ENCODE assay signal across 15 mouse cellular contexts in the genomic region with DNA sequence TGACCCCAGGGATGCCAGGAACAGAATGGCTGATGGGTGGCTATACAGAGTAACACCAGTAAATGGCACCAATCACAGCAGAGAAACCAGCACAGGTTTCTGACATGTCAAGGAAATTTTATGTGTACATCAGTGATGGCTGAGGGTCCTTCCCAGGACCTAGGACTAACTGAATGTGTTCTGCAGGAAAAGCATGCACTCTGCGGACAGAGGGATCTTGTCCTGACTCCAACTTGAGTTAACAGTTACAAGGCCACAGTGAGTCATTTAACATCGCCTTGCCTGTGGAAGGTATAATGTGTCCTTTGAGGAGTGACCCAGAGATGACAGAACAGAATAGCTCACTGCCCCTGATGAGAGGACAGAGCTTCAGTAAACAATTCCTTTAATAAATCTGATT. TPM values are rescaled to one million over a fixed set of nuclear protein-coding genes. Genes with fewer than 3 reads are reported as not detected.
A peak's percentile ranks its signal among the peaks of the same experiment; 100 is the strongest.
DNase-seq lines count a peak whose midpoint lies in the region; ATAC-seq and TF ChIP-seq lines count a peak whose summit lies in the region.
"Had no signal": no experiment of that assay in that cellular context is flagged by ENCODE, and none has a peak within 500 bp of the region (broad histone marks: within the 10 kb centered on the region; RNA-seq: fewer than 3 reads in every experiment).

No protein-coding gene starts in this region.

- WGBS in heart, embryonic 14.5 days, result 71% methylated on average over 2 of the region's 2 CpGs
- 53% methylated on average over 2 of the region's 2 CpGs for WGBS in lung, postnatal 0 days
- 74% methylated on average over 2 of the region's 2 CpGs for WGBS in hindbrain, embryonic 14.5 days
- WGBS in neural tube, embryonic 15.5 days, result 65% methylated on average over 2 of the region's 2 CpGs
- WGBS in kidney, embryonic 15.5 days, result 64% methylated on average over 2 of the region's 2 CpGs

- H3K4me1 ChIP-seq in heart, embryonic 14.5 days (ENCODE audit: control insufficient read depth in 2 of 2, insufficient read depth in 2 of 2, low read length in 2 of 2), result peaks cover 0 to 11% of the 10 kb centered on the region in 2 experiments; a peak in 2 of 4 replicates
- H3K4me1 ChIP-seq in lung, postnatal 0 days (ENCODE audit: insufficient read depth, low read depth, low read length), result peaks cover 5% of the 10 kb centered on the region; the same call in 1 of the 2 replicates
- peaks cover 6% of the 10 kb centered on the region; the same call in 1 of the 2 replicates for H3K4me1 ChIP-seq in hindbrain, embryonic 14.5 days (replicated peaks; ENCODE audit: control insufficient read depth, insufficient read depth, low read length)
- H3K4me1 ChIP-seq in neural tube, embryonic 15.5 days, result peaks cover 33% of the 10 kb centered on the region
- peaks cover 18% of the 10 kb centered on the region for H3K4me1 ChIP-seq in kidney, embryonic 15.5 days

- H3K4me2 ChIP-seq in heart, embryonic 14.5 days (ENCODE audit: low read length), result peak overlapping the region; percentile 71; the same call in 1 of the 2 replicates
- H3K4me2 ChIP-seq in lung, postnatal 0 days (replicated peaks; ENCODE audit: low read depth, low read length), result peak overlapping the region; percentile 27; the same call in 1 of the 2 replicates
- H3K4me2 ChIP-seq in hindbrain, embryonic 14.5 days (replicated peaks), result 0 out of 2 replicates have a peak overlapping the region, but pooled peaks have one; percentile 11
- H3K4me2 ChIP-seq in neural tube, embryonic 15.5 days, result peak overlapping the region; percentile 62
- no peak overlapping the region; the same call in 1 of the 2 replicates for H3K4me2 ChIP-seq in kidney, embryonic 15.5 days

- H3K9me3 ChIP-seq in heart, embryonic 14.5 days (ENCODE audit: control insufficient read depth, low read length), result 0 out of 2 replicates have a peak, but pooled peaks cover 4% of the 10 kb centered on the region
- no peaks in the 10 kb centered on the region for H3K9me3 ChIP-seq in lung, postnatal 0 days (ENCODE audit: low read length)
- H3K9me3 ChIP-seq in hindbrain, embryonic 14.5 days (ENCODE audit: control insufficient read depth, low read length), result no peaks in the 10 kb centered on the region
- H3K9me3 ChIP-seq in neural tube, embryonic 15.5 days (replicated peaks), result no peaks in the 10 kb centered on the region
- H3K9me3 ChIP-seq in kidney, embryonic 15.5 days (replicated peaks), result no peaks in the 10 kb centered on the region
- H3K9me3 ChIP-seq: embryonic facial prominence, embryonic 15.5 days had no signal

- no peak for ATAC-seq in heart, embryonic 14.5 days (ENCODE audit: insufficient number of reproducible peaks, insufficient read depth, low FRiP score, low read depth)
- no peak for ATAC-seq in lung, postnatal 0 days
- ATAC-seq in hindbrain, embryonic 14.5 days (ENCODE audit: low FRiP score), result no peak
- no peak for ATAC-seq in neural tube, embryonic 15.5 days (ENCODE audit: low FRiP score)
- ATAC-seq in kidney, embryonic 15.5 days (replicated peaks; ENCODE audit: low FRiP score), result no peak

- TF ChIP-seq EP300 in lung, postnatal 0 days (IDR thresholded peaks at IDR 0.05), result no peak

- intact Hi-C loops in heart, postnatal 14 days (cut with DNase I), result loop anchor here (10.0 kb wide), 1 partner anchor 50 kb away; no protein-coding TSS in a partner anchor

- no peaks in the 10 kb centered on the region for H3K27me3 ChIP-seq in heart, embryonic 14.5 days (ENCODE audit: control insufficient read depth, insufficient read depth, low read length)
- H3K27me3 ChIP-seq in lung, postnatal 0 days (replicated peaks; ENCODE audit: insufficient read depth, low read length), result no peaks in the 10 kb centered on the region
- H3K27me3 ChIP-seq in hindbrain, embryonic 14.5 days (ENCODE audit: control insufficient read depth, insufficient read depth, low read length), result no peaks in the 10 kb centered on the region
- H3K27me3 ChIP-seq in neural tube, embryonic 15.5 days (replicated peaks), result no peaks in the 10 kb centered on the region
- no peaks in the 10 kb centered on the region for H3K27me3 ChIP-seq in kidney, embryonic 15.5 days
- H3K27me3 ChIP-seq: embryonic facial prominence, embryonic 15.5 days had no signal

- TF ChIP-seq CTCF in lung, postnatal 0 days (IDR thresholded peaks at IDR 0.05), result no peak

- no peak overlapping the region for H3K27ac ChIP-seq in heart, embryonic 14.5 days (replicated peaks in 1 of 2; ENCODE audit: control insufficient read depth in 1 of 2, insufficient read depth in 1 of 2, low read depth in 2 of 2, low read length in 2 of 2)
- no peak overlapping the region for H3K27ac ChIP-seq in lung, postnatal 0 days (ENCODE audit: low read length)
- no peak overlapping the region for H3K27ac ChIP-seq in hindbrain, embryonic 14.5 days
- H3K27ac ChIP-seq in neural tube, embryonic 15.5 days (replicated peaks), result no peak overlapping the region
- H3K27ac ChIP-seq in kidney, embryonic 15.5 days, result no peak overlapping the region
- H3K27ac ChIP-seq: embryonic facial prominence, embryonic 15.5 days; macrophage had no signal

- no peaks in the 10 kb centered on the region for H3K36me3 ChIP-seq in heart, embryonic 14.5 days (ENCODE audit: control insufficient read depth, insufficient read depth, low read length)
- no peaks in the 10 kb centered on the region for H3K36me3 ChIP-seq in lung, postnatal 0 days (ENCODE audit: insufficient read depth, low read length)
- no peaks in the 10 kb centered on the region for H3K36me3 ChIP-seq in hindbrain, embryonic 14.5 days (replicated peaks; ENCODE audit: control insufficient read depth, insufficient read depth)
- no peaks in the 10 kb centered on the region for H3K36me3 ChIP-seq in neural tube, embryonic 15.5 days
- no peaks in the 10 kb centered on the region for H3K36me3 ChIP-seq in kidney, embryonic 15.5 days
- H3K36me3 ChIP-seq: embryonic facial prominence, embryonic 15.5 days had no signal

- no peak overlapping the region for H3K9ac ChIP-seq in heart, embryonic 14.5 days (ENCODE audit: low read length)
- H3K9ac ChIP-seq in lung, postnatal 0 days (replicated peaks; ENCODE audit: low read depth), result no peak overlapping the region
- 0 out of 2 replicates have a peak overlapping the region, but pooled peaks have one; percentile 21 for H3K9ac ChIP-seq in hindbrain, embryonic 14.5 days
- H3K9ac ChIP-seq in neural tube, embryonic 15.5 days (replicated peaks), result no peak overlapping the region
- H3K9ac ChIP-seq in kidney, embryonic 15.5 days, result no peak overlapping the region
- H3K9ac ChIP-seq: embryonic facial prominence, embryonic 15.5 days had no signal

- H3K4me3 ChIP-seq in heart, embryonic 14.5 days (ENCODE audit: control insufficient read depth in 1 of 2, insufficient read depth in 1 of 2, low read depth in 1 of 2, low read length in 2 of 2), result peak overlapping the region in 1 of 2 experiments; percentile 78; a peak in 1 of 4 replicates
- H3K4me3 ChIP-seq in lung, postnatal 0 days (ENCODE audit: low read depth, low read length), result peak overlapping the region; percentile 67; the same call in 1 of the 2 replicates
- no peak overlapping the region for H3K4me3 ChIP-seq in hindbrain, embryonic 14.5 days (replicated peaks; ENCODE audit: low read length)
- no peak overlapping the region for H3K4me3 ChIP-seq in neural tube, embryonic 15.5 days (replicated peaks)
- no peak overlapping the region for H3K4me3 ChIP-seq in kidney, embryonic 15.5 days (replicated peaks)

- no peak for DNase-seq in heart, postnatal 14 days
- no peak for DNase-seq in lung, postnatal 0 days (ENCODE audit: low spot score)
- DNase-seq in lung, postnatal 4 days, result no peak
- no peak for DNase-seq in hindbrain, embryonic 14.5 days (ENCODE audit: low spot score)
- no peak for DNase-seq in frontal cortex, postnatal 14 days (ENCODE audit: low spot score in 2 of 2)
- DNase-seq: cerebellum, postnatal 10 days; kidney, postnatal 25 days; layer of hippocampus, postnatal 36 days; liver; thymus, adult 2 months had no signal

RNA-seq across cellular contexts. Expression of a gene that starts 1.6 kb away (rescaled TPM):
- polyA plus RNA-seq in heart, embryonic 14.5 days (2014; fragmentation: Nextera tagmentation; extraction: Ambion mirVana), result 56.9 and 61.8 TPM in 2 replicates
- total RNA-seq in heart, postnatal 14 days (2021), result 10 to 100 TPM; 26.2 to 26.4 TPM
- 109 and 114 TPM in 2 replicates for polyA plus RNA-seq in lung, postnatal 0 days (2015; fragmentation: Nextera tagmentation; extraction: Ambion mirVana)
- 101 and 108 TPM in 2 replicates for polyA plus RNA-seq in hindbrain, embryonic 14.5 days (2014; fragmentation: Nextera tagmentation; extraction: Ambion mirVana)
- polyA plus RNA-seq in neural tube, embryonic 15.5 days (2015; fragmentation: Nextera tagmentation; extraction: Ambion mirVana), result 101 and 106 TPM in 2 replicates
- 51.0 and 54.4 TPM in 2 replicates for polyA plus RNA-seq in kidney, embryonic 15.5 days (2015; fragmentation: Nextera tagmentation; extraction: Ambion mirVana)
